Mouse (Mus musculus) limb, embryonic 12.5 days (tissue): Measurements from ENCODE around the gene Hdac4. TPM values are rescaled to one million over a fixed set of nuclear protein-coding genes. Genes with fewer than 3 reads are reported as not detected.
A peak's percentile ranks its signal among the peaks of the same experiment; 100 is the strongest.

Experiments used
- ATAC-seq: fragments of 200-750 bp; cut with Nextera tagmentation; 2 replicates; pipeline ENCODE4 v1.8.0; 2017; ENCODE audit warnings: low read depth, moderate TSS enrichment; ENCODE audit not compliant: insufficient number of reproducible peaks, insufficient read depth, low FRiP score, low TSS enrichment
- H3K27ac ChIP-seq: fragments of 300-500 bp; sonication (generic); 2 replicates; pipeline ENCODE4 v1.5.1; 2016; ENCODE audit warnings: mild to moderate bottlenecking, moderate library complexity
- H3K27me3 ChIP-seq: fragments of 300-500 bp; sonication (generic); 2 replicates; pipeline ENCODE4 v1.6.1; 2016; ENCODE audit warnings: mild to moderate bottlenecking, moderate library complexity
- H3K36me3 ChIP-seq: fragments of 300-500 bp; sonication (generic); 2 replicates; pipeline ENCODE4 v1.6.1; 2016; ENCODE audit warnings: mild to moderate bottlenecking, moderate library complexity
- H3K4me1 ChIP-seq: fragments of 300-500 bp; sonication (generic); replicated peaks from 2 replicates; pipeline ENCODE4 v1.6.1; 2016
- H3K4me2 ChIP-seq: fragments of 300-500 bp; sonication (generic); 2 replicates; pipeline ENCODE4 v1.6.1; 2016; ENCODE audit warnings: mild to moderate bottlenecking, moderate library complexity
- H3K4me3 ChIP-seq: fragments of 300-500 bp; sonication (generic); replicated peaks from 2 replicates; pipeline ENCODE4 v1.5.1; 2016; ENCODE audit warnings: mild to moderate bottlenecking
- H3K9ac ChIP-seq: fragments of 300-500 bp; sonication (generic); replicated peaks from 2 replicates; pipeline ENCODE4 v1.6.1; 2016; ENCODE audit warnings: mild to moderate bottlenecking, moderate library complexity
- H3K9me3 ChIP-seq: fragments of 300-500 bp; sonication (generic); 2 replicates; pipeline ENCODE4 v1.6.1; 2016; ENCODE audit warnings: mild to moderate bottlenecking, moderate library complexity
- WGBS: fragments of 180-500 bp; shearing (Covaris S2); methylation state at CpG from one replicate; pipeline ENCODE4 v1.1.7; 2016; 5-methylcytosine and 5-hydroxymethylcytosine counted together
- polyA plus RNA-seq: library from polyadenylated mRNA; unstranded; fragments of >200 nt; fragmentation: Nextera tagmentation; extraction: Ambion mirVana; gene quantifications from 2 replicates; pipeline ENCODE4 v1.2.1, GENCODE M21; 2016

The Hdac4 gene
- polyA plus RNA-seq, 1 experiment from 2014 or later, result 26.0 TPM

DNA sequence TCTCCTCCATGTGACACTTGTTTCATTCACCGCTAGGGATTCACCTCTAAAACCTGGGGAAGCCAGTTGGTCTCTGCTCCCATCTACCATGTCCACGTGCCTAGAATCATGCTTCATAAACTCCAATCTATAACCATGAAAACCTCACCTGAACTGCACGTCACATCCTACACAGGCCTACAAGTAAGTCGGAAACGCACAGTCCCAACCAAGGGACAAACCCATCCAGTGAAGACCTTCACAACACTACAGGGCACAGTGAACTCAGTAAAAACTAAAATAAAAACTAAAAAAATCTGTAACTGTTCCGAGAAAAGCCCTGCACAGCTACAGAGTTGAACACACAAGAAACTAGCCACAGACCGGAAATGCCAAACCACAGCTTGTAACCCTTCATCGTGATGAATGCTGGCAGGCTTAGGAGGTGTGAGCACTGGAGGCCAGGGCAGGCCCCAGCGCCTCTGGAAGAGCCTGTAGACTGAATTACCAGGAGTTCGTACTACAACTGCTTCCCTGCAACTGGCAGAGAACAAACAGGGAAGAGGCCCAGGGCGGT lies 115.4 kb downstream of the Hdac4 start:
- Histone ChIP-seq H3K4me1 (peaks cover 50% of the 10 kb centered on the region), H3K4me3 (no peak overlapping the region), H3K27me3 (no peaks in the 10 kb centered on the region), H3K9me3 (no peaks in the 10 kb centered on the region), H3K36me3 (no peaks in the 10 kb centered on the region), H3K9ac (no peak overlapping the region), H3K27ac (0 out of 2 replicates have a peak overlapping the region, but pooled peaks have one; percentile 13), H3K4me2 (no peak overlapping the region)
- ATAC-seq, result no peak
- 62% methylated on average over 11 of the region's 11 CpGs for WGBS

DNA sequence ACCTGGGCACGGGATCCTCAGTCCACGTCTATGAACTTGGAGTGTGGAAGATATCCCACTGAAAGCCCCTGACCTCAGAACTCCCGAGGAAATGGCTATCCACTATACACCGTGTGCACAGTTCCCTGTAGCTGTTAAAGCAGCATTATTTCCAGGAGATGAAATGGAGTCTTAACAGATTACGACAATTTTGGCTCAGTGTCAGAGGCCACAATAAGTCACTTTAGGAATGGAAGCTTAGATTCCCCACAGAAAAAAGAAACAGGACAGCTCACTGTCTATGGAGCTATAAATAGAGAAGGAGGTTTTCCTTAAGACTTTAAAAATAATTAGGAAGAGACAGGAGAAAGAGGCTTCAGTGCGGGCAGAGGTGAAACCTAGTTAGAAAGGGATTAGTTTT lies 120.2 kb downstream of the Hdac4 start:
- no peak overlapping the region for H3K4me3 ChIP-seq
- H3K4me1 ChIP-seq, result peaks cover 18% of the 10 kb centered on the region
- H3K9me3 ChIP-seq, result no peaks in the 10 kb centered on the region
- H3K9ac ChIP-seq, result no peak overlapping the region
- no peaks in the 10 kb centered on the region for H3K36me3 ChIP-seq
- H3K27ac ChIP-seq, result no peak overlapping the region
- 76% methylated on average over 6 of the region's 6 CpGs for WGBS
- no peak overlapping the region for H3K4me2 ChIP-seq
- no peaks in the 10 kb centered on the region for H3K27me3 ChIP-seq
- no peak for ATAC-seq

DNA sequence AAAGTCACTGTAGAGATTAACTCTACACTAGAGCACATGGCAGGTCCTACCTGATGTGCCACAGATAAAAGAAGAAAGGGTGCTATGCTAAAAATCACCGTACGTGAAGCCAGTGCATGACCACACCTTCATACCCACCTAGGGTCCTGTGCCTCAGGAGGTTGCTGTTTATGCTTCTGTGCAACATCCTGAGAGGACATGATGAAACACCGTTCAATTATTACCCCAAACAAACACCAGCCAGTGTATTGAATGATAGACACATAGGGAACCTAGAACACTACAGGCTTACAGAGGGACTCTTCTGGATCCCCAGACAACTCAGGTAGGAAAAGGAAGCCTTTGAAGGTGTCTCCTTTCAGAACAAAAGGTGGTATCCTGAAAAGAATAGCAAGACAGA lies 120.8 kb downstream of the Hdac4 start:
- 93% methylated on average over 3 of the region's 3 CpGs for WGBS

DNA sequence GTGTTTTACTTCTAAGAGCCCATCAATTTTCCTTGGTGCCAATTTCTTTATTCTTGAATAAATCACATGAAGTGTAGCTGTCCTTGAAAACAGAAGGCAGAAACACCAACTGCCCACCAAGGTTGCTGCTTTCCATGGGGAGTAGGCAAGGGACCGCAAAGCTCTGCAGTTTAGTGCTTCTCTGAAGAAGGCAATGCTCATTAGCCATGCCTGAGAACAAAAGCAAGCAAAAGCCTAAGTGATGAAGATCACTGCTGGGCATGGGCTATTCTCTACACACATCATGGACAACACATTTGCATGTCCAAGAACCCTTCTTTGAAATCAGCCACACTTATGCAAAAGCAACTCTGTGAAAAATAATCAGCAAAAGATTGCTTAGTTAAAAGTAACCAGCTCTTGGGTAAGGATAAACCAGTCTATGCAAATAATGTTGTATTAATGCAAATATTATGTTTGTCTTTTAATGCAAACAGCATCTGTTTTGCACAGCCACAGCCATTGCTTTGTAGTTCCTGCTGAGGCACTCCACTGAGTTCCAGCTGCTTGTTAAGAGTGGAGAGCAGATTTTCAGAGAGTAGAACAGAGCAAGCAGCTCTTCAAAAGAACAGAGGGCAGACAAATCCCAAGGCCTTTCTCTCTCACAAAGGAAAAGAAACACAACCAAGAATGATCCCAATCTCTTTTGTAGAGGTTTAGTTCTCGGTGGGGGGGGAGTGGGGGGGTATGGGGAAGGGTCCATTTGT lies 125.4 kb downstream of the Hdac4 start:
- H3K36me3 ChIP-seq, result no peaks in the 10 kb centered on the region
- H3K27me3 ChIP-seq, result no peaks in the 10 kb centered on the region
- no peaks in the 10 kb centered on the region for H3K9me3 ChIP-seq
- peaks cover 2% of the 10 kb centered on the region; the same call in 1 of the 2 replicates for H3K4me1 ChIP-seq
- WGBS, result 46% methylated on average over 2 of the region's 2 CpGs
- ATAC-seq, result no peak
- no peak overlapping the region for H3K4me2 ChIP-seq
- H3K4me3 ChIP-seq, result no peak overlapping the region
- H3K27ac ChIP-seq, result no peak overlapping the region
- no peak overlapping the region for H3K9ac ChIP-seq

More for the DNA sequence above, 120.8 kb downstream of the Hdac4 start:
- peaks cover 13% of the 10 kb centered on the region for H3K4me1 ChIP-seq
- no peak overlapping the region for H3K4me3 ChIP-seq
- H3K9me3 ChIP-seq, result no peaks in the 10 kb centered on the region
- H3K27me3 ChIP-seq, result no peaks in the 10 kb centered on the region
- ATAC-seq, result no peak
- no peaks in the 10 kb centered on the region for H3K36me3 ChIP-seq
- H3K27ac ChIP-seq, result no peak overlapping the region
- H3K4me2 ChIP-seq, result no peak overlapping the region
- no peak overlapping the region for H3K9ac ChIP-seq

DNA sequence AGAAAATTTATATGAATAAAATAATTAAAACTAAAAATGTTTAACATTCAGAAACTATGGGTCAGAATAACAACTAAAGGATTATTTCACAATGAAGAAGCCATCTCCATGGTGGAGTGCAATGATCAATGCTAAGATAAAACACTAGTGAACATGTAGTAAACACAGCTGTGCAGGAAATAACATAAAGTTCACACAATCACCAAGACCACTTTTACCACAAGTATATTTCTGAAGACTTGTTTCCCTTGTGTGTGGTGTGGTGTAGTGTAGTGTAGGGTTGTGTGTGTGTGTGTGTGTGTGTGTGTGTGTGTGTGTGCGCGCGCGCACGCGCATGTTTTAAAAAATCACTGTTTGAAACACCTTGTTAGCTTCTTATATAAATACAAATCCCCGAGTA lies 126.0 kb downstream of the Hdac4 start:
- WGBS, result 91% methylated on average over 7 of the region's 7 CpGs
- no peak for ATAC-seq
- H3K4me1 ChIP-seq, result peaks cover 2% of the 10 kb centered on the region; the same call in 1 of the 2 replicates
- H3K9ac ChIP-seq, result no peak overlapping the region
- no peak overlapping the region for H3K4me2 ChIP-seq
- no peak overlapping the region for H3K4me3 ChIP-seq
- H3K27me3 ChIP-seq, result no peaks in the 10 kb centered on the region
- H3K9me3 ChIP-seq, result no peaks in the 10 kb centered on the region
- no peaks in the 10 kb centered on the region for H3K36me3 ChIP-seq
- no peak overlapping the region for H3K27ac ChIP-seq

DNA sequence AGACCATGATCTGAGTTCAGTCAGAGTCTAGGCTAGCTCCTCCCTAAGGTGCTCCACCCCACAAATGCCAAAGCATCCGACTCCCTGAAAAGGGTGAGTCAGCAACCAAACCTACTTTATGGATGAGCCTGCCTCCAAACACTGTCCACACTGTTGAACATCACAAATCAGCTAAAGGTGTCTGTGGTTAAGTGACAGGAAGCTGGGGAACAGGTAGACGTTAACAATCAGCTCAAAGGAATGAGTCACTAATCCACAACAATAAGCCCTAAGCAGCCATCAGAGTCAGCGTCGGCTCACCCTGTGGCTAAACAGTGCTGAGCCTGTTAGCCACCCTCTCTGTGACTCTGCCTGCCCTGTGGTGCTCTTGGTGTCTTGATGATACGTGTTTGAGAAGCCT lies 131.2 kb downstream of the Hdac4 start:
- no peaks in the 10 kb centered on the region for H3K9me3 ChIP-seq
- no peaks in the 10 kb centered on the region for H3K27me3 ChIP-seq
- WGBS, result 78% methylated on average over 5 of the region's 5 CpGs
- H3K27ac ChIP-seq, result no peak overlapping the region
- no peaks in the 10 kb centered on the region for H3K36me3 ChIP-seq
- H3K9ac ChIP-seq, result no peak overlapping the region
- peaks cover 28% of the 10 kb centered on the region for H3K4me1 ChIP-seq
- no peak overlapping the region for H3K4me3 ChIP-seq
- ATAC-seq, result no peak
- H3K4me2 ChIP-seq, result no peak overlapping the region

DNA sequence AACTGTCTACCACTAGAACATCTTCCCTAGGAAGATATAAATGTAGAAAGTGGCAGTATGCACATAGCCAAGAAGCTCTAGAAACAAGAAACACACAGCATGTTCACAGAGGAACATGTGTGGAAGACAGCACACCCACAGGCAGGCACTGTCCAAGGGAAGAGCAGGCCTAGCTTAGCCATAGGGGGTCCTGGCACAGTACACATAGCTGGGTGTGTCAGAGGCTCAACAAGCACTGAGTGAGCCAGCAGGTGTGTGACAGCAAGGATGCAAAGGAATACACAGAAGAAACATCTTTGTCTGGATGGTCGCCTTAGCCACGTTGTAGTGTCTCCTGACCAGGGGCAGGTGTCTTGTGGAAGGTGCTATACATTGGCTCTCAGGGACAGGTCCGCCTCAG lies 132.2 kb downstream of the Hdac4 start:
- no peak overlapping the region for H3K4me2 ChIP-seq
- WGBS, result 96% methylated on average over 3 of the region's 3 CpGs
- peaks cover 28% of the 10 kb centered on the region for H3K4me1 ChIP-seq
- no peak overlapping the region for H3K27ac ChIP-seq
- no peaks in the 10 kb centered on the region for H3K36me3 ChIP-seq
- no peaks in the 10 kb centered on the region for H3K27me3 ChIP-seq
- H3K9me3 ChIP-seq, result no peaks in the 10 kb centered on the region
- no peak overlapping the region for H3K4me3 ChIP-seq
- no peak for ATAC-seq
- no peak overlapping the region for H3K9ac ChIP-seq

DNA sequence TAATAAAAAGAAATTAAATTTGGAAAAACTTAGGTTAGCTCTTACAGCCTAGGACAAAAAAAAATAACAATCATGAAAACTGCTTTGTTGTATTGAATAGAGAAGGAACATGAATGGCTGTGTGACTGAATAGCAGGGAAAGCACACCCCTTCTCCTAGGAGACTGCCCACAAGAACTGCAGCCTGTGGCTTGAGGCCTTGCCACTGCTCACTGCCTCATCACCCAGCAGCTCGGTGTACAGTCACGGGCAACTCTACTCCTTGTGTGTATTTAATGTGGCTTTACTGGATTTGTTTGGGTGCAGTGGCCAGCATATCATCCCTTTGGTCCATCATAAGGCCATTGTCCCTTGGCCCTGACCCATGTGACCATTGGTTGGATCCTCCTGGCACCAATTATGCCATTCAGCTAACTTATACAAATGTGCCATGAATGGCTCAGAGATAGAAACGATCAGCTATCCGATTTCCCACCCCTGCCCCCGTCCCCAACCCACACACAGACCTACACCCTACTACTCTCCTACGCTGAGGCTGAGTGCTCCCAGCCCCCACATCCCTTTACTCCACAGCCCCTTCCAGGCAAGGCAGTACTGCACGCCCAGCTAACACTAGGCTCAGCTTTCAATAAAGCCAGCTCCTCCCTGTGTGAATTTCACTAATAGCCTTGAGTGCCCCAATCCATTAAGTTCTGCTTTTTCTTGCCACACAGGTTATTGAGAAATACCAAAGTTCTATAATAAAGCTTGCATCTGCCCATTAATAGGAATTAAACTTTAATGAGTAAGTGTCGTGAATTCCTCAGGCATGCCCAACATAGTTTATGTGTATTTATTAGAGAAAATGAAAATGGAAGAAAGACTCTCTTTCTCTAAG lies 134.1 kb downstream of the Hdac4 start:
- no peak overlapping the region for H3K4me3 ChIP-seq
- peak overlapping the region; percentile 69 for H3K27ac ChIP-seq
- peak; percentile 81; the same call in 1 of the 2 replicates for ATAC-seq
- peak overlapping the region; percentile 13; the same call in 1 of the 2 replicates for H3K4me2 ChIP-seq
- no peaks in the 10 kb centered on the region for H3K27me3 ChIP-seq
- no peak overlapping the region for H3K9ac ChIP-seq
- H3K4me1 ChIP-seq, result peaks cover 28% of the 10 kb centered on the region
- 45% methylated on average over 8 of the region's 8 CpGs for WGBS
- H3K36me3 ChIP-seq, result no peaks in the 10 kb centered on the region
- no peaks in the 10 kb centered on the region for H3K9me3 ChIP-seq

DNA sequence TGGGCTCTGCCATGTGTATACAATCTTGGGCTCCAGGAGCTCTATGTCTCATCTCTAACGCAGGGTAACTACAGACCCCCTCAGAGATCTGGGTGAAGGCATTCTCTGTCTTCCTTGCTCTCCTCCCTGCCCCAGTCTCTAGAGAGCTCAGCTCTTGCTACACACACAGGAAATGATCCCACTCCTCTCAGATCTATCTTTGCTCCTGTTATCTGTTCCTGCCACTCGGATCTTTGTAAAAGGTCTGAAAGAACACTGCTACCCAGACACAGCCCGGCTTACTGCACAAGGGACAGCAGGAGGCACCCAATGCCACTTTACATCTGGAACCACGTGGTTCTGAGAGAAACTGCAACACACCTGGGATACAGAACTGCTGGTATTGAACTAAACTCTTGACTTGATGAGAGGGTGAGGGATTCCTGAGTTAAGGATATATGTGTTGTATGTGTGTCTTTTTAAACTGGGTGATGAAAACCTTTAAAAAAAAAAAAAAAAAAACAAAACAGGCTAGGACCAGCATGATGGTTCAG lies 134.9 kb downstream of the Hdac4 start:
- Histone ChIP-seq H3K9me3 (no peaks in the 10 kb centered on the region), H3K4me3 (no peak overlapping the region), H3K36me3 (no peaks in the 10 kb centered on the region), H3K27ac (no peak overlapping the region), H3K4me1 (peaks cover 33% of the 10 kb centered on the region), H3K27me3 (no peaks in the 10 kb centered on the region), H3K9ac (no peak overlapping the region), H3K4me2 (no peak overlapping the region)
- 74% methylated on average over 4 of the region's 4 CpGs for WGBS
- ATAC-seq, result no peak

DNA sequence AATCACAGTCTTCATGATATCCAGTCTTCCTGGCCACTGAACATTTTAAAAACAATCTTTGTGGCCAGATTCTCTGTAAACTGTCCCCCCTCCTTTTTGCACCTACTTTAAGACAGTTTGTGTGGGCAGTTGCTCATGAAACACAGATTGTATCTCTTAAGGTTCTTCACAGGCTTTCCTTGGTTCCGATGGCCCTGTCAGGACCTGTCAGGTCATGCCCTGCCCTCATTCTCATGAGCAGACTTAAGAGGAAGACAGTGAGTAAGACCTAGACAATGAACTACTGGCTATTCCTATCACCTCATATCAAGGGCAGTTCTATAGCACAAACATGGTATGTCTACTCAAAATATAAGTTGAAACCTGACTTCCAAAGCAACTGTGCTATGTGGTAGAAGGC lies 135.9 kb downstream of the Hdac4 start:
- WGBS, result 87% methylated on average over 1 of the region's 1 CpGs
- no peaks in the 10 kb centered on the region for H3K27me3 ChIP-seq
- no peaks in the 10 kb centered on the region for H3K36me3 ChIP-seq
- no peak overlapping the region for H3K9ac ChIP-seq
- H3K27ac ChIP-seq, result no peak overlapping the region
- H3K4me2 ChIP-seq, result no peak overlapping the region
- no peak for ATAC-seq
- H3K4me1 ChIP-seq, result peaks cover 34% of the 10 kb centered on the region
- H3K4me3 ChIP-seq, result no peak overlapping the region
- no peaks in the 10 kb centered on the region for H3K9me3 ChIP-seq
